ENCODE assay signal across 12 mouse cellular contexts in genomic region chr1:151851051-151851848, GRCm38 (mm10).
DNase-seq lines count a peak whose midpoint lies in the region; ATAC-seq and TF ChIP-seq lines count a peak whose summit lies in the region.
"Had no signal": no experiment of that assay in that cellular context is flagged by ENCODE, and none has a peak within 500 bp of the region (broad histone marks: within the 10 kb centered on the region; RNA-seq: fewer than 3 reads in every experiment).

No protein-coding gene starts in this region.

- H3K36me3 ChIP-seq in forebrain, embryonic 14.5 days (ENCODE audit: control insufficient read depth, insufficient read depth, low read length): no peaks in the 10 kb centered on the region
- H3K36me3 ChIP-seq in forebrain, embryonic 13.5 days (ENCODE audit: poor library complexity, severe bottlenecking): no peaks in the 10 kb centered on the region
- H3K36me3 ChIP-seq: embryonic facial prominence, embryonic 15.5 days; kidney, embryonic 15.5 days had no signal

- H3K4me3 ChIP-seq in forebrain, embryonic 14.5 days (ENCODE audit: low read depth, low read length): no peak overlapping the region
- H3K4me3 ChIP-seq in forebrain, embryonic 13.5 days: no peak overlapping the region
- H3K4me3 ChIP-seq in layer of hippocampus, adult 2 months: no peak overlapping the region
- H3K4me3 ChIP-seq: embryonic facial prominence, embryonic 15.5 days; kidney, embryonic 15.5 days had no signal

- WGBS in forebrain, embryonic 14.5 days: 73% methylated on average over 20 of the region's 20 CpGs
- WGBS in forebrain, embryonic 13.5 days: 78% methylated on average over 20 of the region's 20 CpGs

- ATAC-seq in forebrain, embryonic 14.5 days: no peak
- no peak for ATAC-seq in forebrain, embryonic 13.5 days
- no peak for ATAC-seq in CD4-positive, CD25-positive, alpha-beta regulatory T cell, adult 4 months

- H3K27ac ChIP-seq in forebrain, embryonic 14.5 days (ENCODE audit: low read depth, low read length): no peak overlapping the region
- no peak overlapping the region for H3K27ac ChIP-seq in forebrain, embryonic 13.5 days
- no peak overlapping the region for H3K27ac ChIP-seq in layer of hippocampus, adult 2 months
- H3K27ac ChIP-seq: embryonic facial prominence, embryonic 15.5 days; kidney, embryonic 15.5 days had no signal

- no peak overlapping the region for H3K4me2 ChIP-seq in forebrain, embryonic 14.5 days (ENCODE audit: low read length)
- no peak overlapping the region for H3K4me2 ChIP-seq in forebrain, embryonic 13.5 days
- H3K4me2 ChIP-seq: embryonic facial prominence, embryonic 15.5 days; kidney, embryonic 15.5 days had no signal

- H3K4me1 ChIP-seq in forebrain, embryonic 14.5 days (ENCODE audit: control insufficient read depth, insufficient read depth, low read length): peaks cover 3% of the 10 kb centered on the region; the same call in 1 of the 2 replicates
- 0 out of 2 replicates have a peak, but pooled peaks cover 4% of the 10 kb centered on the region for H3K4me1 ChIP-seq in forebrain, embryonic 13.5 days
- H3K4me1 ChIP-seq: embryonic facial prominence, embryonic 15.5 days; kidney, embryonic 15.5 days had no signal

- no peak overlapping the region for H3K9ac ChIP-seq in forebrain, embryonic 14.5 days (ENCODE audit: low read length)
- H3K9ac ChIP-seq in forebrain, embryonic 13.5 days: no peak overlapping the region
- H3K9ac ChIP-seq: embryonic facial prominence, embryonic 15.5 days; kidney, embryonic 15.5 days had no signal

- no peaks in the 10 kb centered on the region for H3K9me3 ChIP-seq in forebrain, embryonic 14.5 days (replicated peaks; ENCODE audit: control insufficient read depth, low read length)
- H3K9me3 ChIP-seq in forebrain, embryonic 13.5 days (replicated peaks): no peaks in the 10 kb centered on the region
- H3K9me3 ChIP-seq: embryonic facial prominence, embryonic 15.5 days; kidney, embryonic 15.5 days had no signal

- peak; percentile 55 for TF ChIP-seq CTCF in layer of hippocampus, adult 2 months (conservative IDR thresholded peaks at IDR 0.05)

- DNase-seq in forebrain, embryonic 14.5 days (ENCODE audit: low spot score): peak; percentile 45
- DNase-seq in layer of hippocampus, adult 2 months (ENCODE audit: low spot score in 2 of 2): no peak
- no peak for DNase-seq in layer of hippocampus, adult 9-11 months
- peak; percentile 37 for DNase-seq in right cerebral cortex, postnatal 4 days
- DNase-seq in right cerebral cortex, adult 2 months (ENCODE audit: low spot score in 2 of 2): no peak
- no peak for DNase-seq in ovary, postnatal 10 days (ENCODE audit: low spot score)
- DNase-seq: lung, postnatal 36 days; thymus, adult 2 months had no signal

- no peaks in the 10 kb centered on the region for H3K27me3 ChIP-seq in forebrain, embryonic 14.5 days (replicated peaks; ENCODE audit: control insufficient read depth, insufficient read depth, low read length)
- no peaks in the 10 kb centered on the region for H3K27me3 ChIP-seq in forebrain, embryonic 13.5 days
- H3K27me3 ChIP-seq: embryonic facial prominence, embryonic 15.5 days; kidney, embryonic 15.5 days had no signal

Comparison
In these comparisons a context has a peak if more than half of its experiments do, and no peak if none do; other contexts are left out.
1. DNase-seq: peak in forebrain, embryonic 14.5 days (single experiment) and right cerebral cortex, postnatal 4 days (single experiment); none in layer of hippocampus, adult 2 months (0 of 2), layer of hippocampus, adult 9-11 months (single experiment), right cerebral cortex, adult 2 months (0 of 2) and ovary, postnatal 10 days (single experiment).